Mouse (Mus musculus) thymus, adult 18-20 months (tissue): Measurements from ENCODE around the gene Gm9918.
"Not testable (repeated sequence)": the region's sequence is repeated elsewhere in the genome, so short reads cannot be mapped to it uniquely, and the experiment has no call there.

Experiments used
- DNase-seq, 2 experiments: peaks; one replicate each; pipeline ENCODE4 v3.0.0; 2022; ENCODE audit warnings: mixed read lengths in 2 of 2

Gm9918 gene

GRCm38 (mm10) chr15:102270274-102270960 lies at the start of gene Gm9918:
TSS of gene Gm9918 (plus strand) at chr15:102270563.
- DNase-seq: no peak

GRCm38 (mm10) chr15:102222386-102222785 lies 48.0 kb upstream of the Gm9918 start:
- DNase-seq: no peak

GRCm38 (mm10) chr15:102224186-102224991 lies 46.0 kb upstream of the Gm9918 start:
- DNase-seq: peak; percentile 83 to 84

GRCm38 (mm10) chr15:102224992-102225617 lies 45.3 kb upstream of the Gm9918 start:
- peak; percentile 65 to 80 for DNase-seq

GRCm38 (mm10) chr15:102225619-102226018 lies 44.7 kb upstream of the Gm9918 start:
- not testable (repeated sequence) for DNase-seq

GRCm38 (mm10) chr15:102230408-102231321 lies 39.7 kb upstream of the Gm9918 start:
- DNase-seq: no peak

GRCm38 (mm10) chr15:102231748-102232147 lies 38.6 kb upstream of the Gm9918 start, which contains the start of gene Itgb7:
TSS of gene Itgb7 (minus strand) at chr15:102231944.
- DNase-seq: peak; percentile 74 to 82

- DNase-seq: no peak
These were observed 37.6 kb upstream of the Gm9918 start for GRCm38 (mm10) chr15:102232764-102233163.

- peak in 1 of 2 experiments; percentile 47 for DNase-seq
These were observed 36.5 kb upstream of the Gm9918 start for GRCm38 (mm10) chr15:102233896-102234295.

GRCm38 (mm10) chr15:102235371-102236027 lies 34.9 kb upstream of the Gm9918 start:
- DNase-seq: no peak

GRCm38 (mm10) chr15:102238543-102239259 lies 31.7 kb upstream of the Gm9918 start:
- no peak for DNase-seq

- DNase-seq: peak in 1 of 2 experiments; percentile 49
These were observed 31.1 kb upstream of the Gm9918 start for GRCm38 (mm10) chr15:102239260-102239590.

GRCm38 (mm10) chr15:102239851-102240250 lies 30.5 kb upstream of the Gm9918 start:
- no peak for DNase-seq

GRCm38 (mm10) chr15:102240607-102241006 lies 29.8 kb upstream of the Gm9918 start:
- DNase-seq: no peak

GRCm38 (mm10) chr15:102242404-102243228 lies 27.7 kb upstream of the Gm9918 start:
- no peak for DNase-seq

GRCm38 (mm10) chr15:102243229-102244190 lies 26.9 kb upstream of the Gm9918 start:
- DNase-seq: no peak

- no peak for DNase-seq
These were observed 25.8 kb upstream of the Gm9918 start for GRCm38 (mm10) chr15:102244306-102245191.

- DNase-seq: no peak
These were observed 24.9 kb upstream of the Gm9918 start for GRCm38 (mm10) chr15:102245461-102245881.
